Mouse (Mus musculus): ENCODE measurements around the gene Ctrb1. TPM values are rescaled to one million over a fixed set of nuclear protein-coding genes. Genes with fewer than 3 reads are reported as not detected.
"Not testable (repeated sequence)": the region's sequence is repeated elsewhere in the genome, so short reads cannot be mapped to it uniquely, and the experiment has no call there.

Gene Ctrb1
- polyA plus RNA-seq, 1 experiment from 2014 or later = 5.2 TPM

GRCm38 (mm10) chr8:111678848-111679247 lies 12.0 kb downstream of the Ctrb1 start:
- Histone ChIP-seq H3K9me3 (replicated peaks) (peaks cover 5% of the 10 kb centered on the region; the same call in 1 of the 2 replicates), H3K9ac (no peak overlapping the region), H3K27me3 (no peaks in the 10 kb centered on the region), H3K27ac (no peak overlapping the region), H3K4me3 (replicated peaks) (no peak overlapping the region), H3K36me3 (no peaks in the 10 kb centered on the region), H3K4me2 (no peak overlapping the region), H3K4me1 (peaks cover 6% of the 10 kb centered on the region; the same call in 1 of the 2 replicates)
- WGBS = 85% methylated on average over 7 of the region's 7 CpGs
- no peak for ATAC-seq (replicated peaks; ENCODE audit: low FRiP score)

GRCm38 (mm10) chr8:111678111-111678510 lies 12.7 kb downstream of the Ctrb1 start:
- Histone ChIP-seq H3K9me3 (replicated peaks) (peaks cover 5% of the 10 kb centered on the region; the same call in 1 of the 2 replicates), H3K27ac (no peak overlapping the region), H3K4me3 (replicated peaks) (no peak overlapping the region), H3K9ac (no peak overlapping the region), H3K4me2 (no peak overlapping the region), H3K36me3 (no peaks in the 10 kb centered on the region), H3K27me3 (no peaks in the 10 kb centered on the region), H3K4me1 (peaks cover 6% of the 10 kb centered on the region; the same call in 1 of the 2 replicates)
- ATAC-seq (replicated peaks; ENCODE audit: low FRiP score) = no peak
- 33% methylated on average over 3 of the region's 3 CpGs for WGBS

GRCm38 (mm10) chr8:111676237-111676636 lies 14.6 kb downstream of the Ctrb1 start:
- ATAC-seq (replicated peaks; ENCODE audit: low FRiP score) = no peak
- Histone ChIP-seq H3K4me1 (peaks cover 6% of the 10 kb centered on the region; the same call in 1 of the 2 replicates), H3K9ac (no peak overlapping the region), H3K27me3 (no peaks in the 10 kb centered on the region), H3K4me2 (no peak overlapping the region), H3K4me3 (replicated peaks) (no peak overlapping the region), H3K36me3 (peaks cover 9% of the 10 kb centered on the region), H3K27ac (no peak overlapping the region), H3K9me3 (replicated peaks) (peaks cover 5% of the 10 kb centered on the region; the same call in 1 of the 2 replicates)
- 78% methylated on average over 8 of the region's 8 CpGs for WGBS

- no peak overlapping the region for H3K9ac ChIP-seq
- H3K36me3 ChIP-seq = peaks cover 53% of the 10 kb centered on the region
- H3K27me3 ChIP-seq = no peaks in the 10 kb centered on the region
- H3K4me3 ChIP-seq (replicated peaks) = no peak overlapping the region
- ATAC-seq (replicated peaks; ENCODE audit: low FRiP score) = no peak
- WGBS = 83% methylated on average over 2 of the region's 2 CpGs
- no peak overlapping the region for H3K4me2 ChIP-seq
- H3K4me1 ChIP-seq = no peaks in the 10 kb centered on the region
- no peaks in the 10 kb centered on the region for H3K9me3 ChIP-seq (replicated peaks)
- H3K27ac ChIP-seq = no peak overlapping the region
Measured at GRCm38 (mm10) chr8:111666751-111667150, 24.1 kb downstream of the Ctrb1 start.

- Histone ChIP-seq H3K4me2 (no peak overlapping the region), H3K27me3 (no peaks in the 10 kb centered on the region), H3K4me3 (replicated peaks) (no peak overlapping the region), H3K9me3 (replicated peaks) (no peaks in the 10 kb centered on the region), H3K36me3 (peaks cover 34% of the 10 kb centered on the region), H3K9ac (no peak overlapping the region), H3K4me1 (peaks cover 13% of the 10 kb centered on the region), H3K27ac (no peak overlapping the region)
- 93% methylated on average over 3 of the region's 3 CpGs for WGBS
- no peak for ATAC-seq (replicated peaks; ENCODE audit: low FRiP score)
Measured at GRCm38 (mm10) chr8:111662473-111662872, 28.3 kb downstream of the Ctrb1 start.

- Histone ChIP-seq H3K9ac (no peak overlapping the region), H3K4me1 (peaks cover 22% of the 10 kb centered on the region), H3K27me3 (no peaks in the 10 kb centered on the region), H3K27ac (peak overlapping the region; percentile 60), H3K4me3 (replicated peaks) (no peak overlapping the region), H3K9me3 (replicated peaks) (no peaks in the 10 kb centered on the region), H3K36me3 (peaks cover 18% of the 10 kb centered on the region), H3K4me2 (no peak overlapping the region)
- no peak for ATAC-seq (replicated peaks; ENCODE audit: low FRiP score)
- 66% methylated on average over 6 of the region's 6 CpGs for WGBS
Measured at GRCm38 (mm10) chr8:111658819-111659423, 31.9 kb downstream of the Ctrb1 start.

- WGBS = 31% methylated on average over 1 of the region's 1 CpGs
- Histone ChIP-seq H3K27ac (no peak overlapping the region), H3K9me3 (replicated peaks) (no peaks in the 10 kb centered on the region), H3K36me3 (peaks cover 18% of the 10 kb centered on the region), H3K9ac (no peak overlapping the region), H3K4me2 (no peak overlapping the region), H3K4me1 (peaks cover 22% of the 10 kb centered on the region), H3K4me3 (replicated peaks) (no peak overlapping the region), H3K27me3 (no peaks in the 10 kb centered on the region)
- ATAC-seq (replicated peaks; ENCODE audit: low FRiP score) = no peak
Measured at GRCm38 (mm10) chr8:111657312-111657854, 33.4 kb downstream of the Ctrb1 start.

GRCm38 (mm10) chr8:111653524-111653923 lies 37.3 kb downstream of the Ctrb1 start:
- H3K36me3 ChIP-seq = no peaks in the 10 kb centered on the region
- WGBS = 92% methylated on average over 2 of the region's 2 CpGs
- H3K9me3 ChIP-seq (replicated peaks) = no peaks in the 10 kb centered on the region
- no peak overlapping the region for H3K4me3 ChIP-seq (replicated peaks)
- H3K27ac ChIP-seq = no peak overlapping the region
- ATAC-seq (replicated peaks; ENCODE audit: low FRiP score) = no peak
- H3K27me3 ChIP-seq = no peaks in the 10 kb centered on the region
- no peak overlapping the region for H3K9ac ChIP-seq
- peaks cover 17% of the 10 kb centered on the region for H3K4me1 ChIP-seq
- no peak overlapping the region for H3K4me2 ChIP-seq

GRCm38 (mm10) chr8:111650651-111651050 lies 40.2 kb downstream of the Ctrb1 start:
- WGBS = 93% methylated on average over 3 of the region's 3 CpGs
- no peak overlapping the region for H3K27ac ChIP-seq
- no peak overlapping the region for H3K4me2 ChIP-seq
- no peak for ATAC-seq (replicated peaks; ENCODE audit: low FRiP score)
- H3K9ac ChIP-seq = no peak overlapping the region
- no peak overlapping the region for H3K4me3 ChIP-seq (replicated peaks)
- H3K9me3 ChIP-seq (replicated peaks) = no peaks in the 10 kb centered on the region
- peaks cover 4% of the 10 kb centered on the region; the same call in 1 of the 2 replicates for H3K4me1 ChIP-seq
- H3K36me3 ChIP-seq = no peaks in the 10 kb centered on the region
- no peaks in the 10 kb centered on the region for H3K27me3 ChIP-seq

- H3K27ac ChIP-seq = no peak overlapping the region
- no peak overlapping the region for H3K4me3 ChIP-seq (replicated peaks)
- peaks cover 4% of the 10 kb centered on the region; the same call in 1 of the 2 replicates for H3K4me1 ChIP-seq
- no peak for ATAC-seq (replicated peaks; ENCODE audit: low FRiP score)
- no peaks in the 10 kb centered on the region for H3K36me3 ChIP-seq
- H3K9me3 ChIP-seq (replicated peaks) = no peaks in the 10 kb centered on the region
- WGBS = 78% methylated on average over 2 of the region's 2 CpGs
- H3K9ac ChIP-seq = no peak overlapping the region
- no peak overlapping the region for H3K4me2 ChIP-seq
- no peaks in the 10 kb centered on the region for H3K27me3 ChIP-seq
Measured at GRCm38 (mm10) chr8:111648834-111649233, 42.0 kb downstream of the Ctrb1 start.

- no peaks in the 10 kb centered on the region for H3K9me3 ChIP-seq (replicated peaks)
- H3K36me3 ChIP-seq = no peaks in the 10 kb centered on the region
- no peak overlapping the region for H3K27ac ChIP-seq
- H3K9ac ChIP-seq = no peak overlapping the region
- no peaks in the 10 kb centered on the region for H3K27me3 ChIP-seq
- peaks cover 14% of the 10 kb centered on the region for H3K4me1 ChIP-seq
- no peak overlapping the region for H3K4me2 ChIP-seq
- H3K4me3 ChIP-seq (replicated peaks) = no peak overlapping the region
- WGBS = 97% methylated on average over 8 of the region's 8 CpGs
- ATAC-seq (replicated peaks; ENCODE audit: low FRiP score) = no peak
Measured at GRCm38 (mm10) chr8:111645715-111646114, 45.1 kb downstream of the Ctrb1 start.

- WGBS = 54% methylated on average over 12 of the region's 12 CpGs
- Histone ChIP-seq H3K4me2 (peak overlapping the region; percentile 73), H3K9ac (peak overlapping the region; percentile 94; the same call in 1 of the 2 replicates), H3K4me1 (peaks cover 14% of the 10 kb centered on the region), H3K4me3 (replicated peaks) (peak overlapping the region; percentile 89), H3K27ac (peak overlapping the region; percentile 96)
- not testable (repeated sequence) for H3K36me3 ChIP-seq; ATAC-seq (replicated peaks; ENCODE audit: low FRiP score); H3K27me3 ChIP-seq; H3K9me3 ChIP-seq (replicated peaks)
Measured at GRCm38 (mm10) chr8:111644286-111645051, 46.3 kb downstream of the Ctrb1 start.

All from kidney, embryonic 15.5 days (tissue).